Mouse (Mus musculus) lung, postnatal 0 days (tissue): Measurements from ENCODE around the gene Tuba1c.

Source experiments
- CTCF ChIP-seq: IDR thresholded peaks from 2 replicates; pipeline ENCODE4 v1.5.1; 2016; ENCODE audit warnings: antibody characterized with exemption, mild to moderate bottlenecking
- EP300 ChIP-seq: IDR thresholded peaks from 2 replicates; pipeline ENCODE4 v1.6.1; 2016; ENCODE audit warnings: antibody characterized with exemption, mild to moderate bottlenecking, control low read depth

DNA sequence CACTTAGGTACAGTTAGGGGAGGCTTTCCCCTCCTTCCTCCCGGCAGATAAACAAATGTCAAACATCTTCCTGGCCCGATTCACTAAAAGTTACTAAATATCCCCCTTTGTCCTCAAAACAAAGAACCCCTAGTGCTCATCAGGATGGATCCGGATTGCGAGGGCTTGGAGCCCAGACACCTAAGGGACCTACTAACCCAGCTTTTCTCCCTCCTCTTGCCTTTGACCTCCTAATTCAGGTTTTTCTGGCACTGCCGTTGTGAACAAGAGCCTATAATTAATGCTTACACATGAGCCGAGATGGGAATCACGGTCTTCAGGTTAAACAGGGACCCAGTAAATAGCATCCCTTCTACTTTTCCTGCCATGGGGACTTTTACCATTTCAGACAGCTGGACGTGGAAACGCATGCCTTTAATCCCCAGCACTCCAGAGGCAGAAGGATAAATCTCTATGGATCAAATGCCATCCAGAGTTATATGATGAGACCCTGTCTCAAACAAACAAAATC, 38.1 kb upstream of the Tuba1c start:
- TF ChIP-seq CTCF (no peak), EP300 (no peak)
